Mouse (Mus musculus): ENCODE measurements around the gene Ocel1. TPM values are rescaled to one million over a fixed set of nuclear protein-coding genes. Genes with fewer than 3 reads are reported as not detected.

The Ocel1 gene
- polyA plus RNA-seq, 1 experiment from 2014 or later, result 5.3 TPM

DNA sequence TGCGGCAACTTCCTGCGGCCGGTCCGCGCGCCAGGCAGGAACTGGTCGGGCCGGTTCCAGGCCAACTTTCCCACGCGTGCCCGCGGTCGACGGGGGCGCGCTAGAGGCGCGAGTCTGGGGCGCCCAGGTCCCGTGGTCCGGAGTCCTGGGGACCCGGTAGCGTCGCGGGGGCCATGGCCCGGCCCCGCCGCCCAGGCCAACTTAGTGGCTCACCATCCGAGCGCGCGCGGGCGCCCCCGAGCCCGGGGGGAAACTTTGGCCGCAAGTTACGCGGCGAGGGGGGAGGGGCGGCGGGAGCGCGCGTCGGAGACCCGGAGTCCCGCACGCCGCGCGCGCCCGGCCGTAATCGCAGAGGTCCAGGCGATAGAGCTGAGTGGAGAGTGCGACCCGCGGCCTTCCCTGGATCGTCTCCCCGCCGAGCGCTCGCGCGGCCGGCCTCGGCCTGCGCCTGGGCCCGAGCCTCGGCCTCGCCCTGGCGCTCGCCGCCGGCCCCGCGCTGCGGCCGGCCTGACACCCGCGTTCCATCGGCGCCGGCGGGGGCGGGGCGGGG is 10.4 kb downstream of the Ocel1 start, which contains the start of gene Nr2f6:
Gene Nr2f6, minus strand, starts transcription at position 540 of the 550 bp plus-strand sequence.
- H3K36me3 ChIP-seq, result 0 out of 2 replicates have a peak, but pooled peaks cover 7% of the 10 kb centered on the region
- no peaks in the 10 kb centered on the region for H3K9me3 ChIP-seq
- H3K27me3 ChIP-seq, result peaks cover 16% of the 10 kb centered on the region; the same call in 1 of the 2 replicates
- peak within 1 kb of the TSS; percentile 75 for H3K4me3 ChIP-seq (replicated peaks)
- under 1% methylated on average over 58 of the region's 89 CpGs for WGBS
- H3K4me1 ChIP-seq (replicated peaks), result peaks cover 56% of the 10 kb centered on the region
- peak within 1 kb of the TSS; percentile 81 for H3K9ac ChIP-seq (replicated peaks)
- H3K4me2 ChIP-seq (replicated peaks), result peak within 1 kb of the TSS; percentile 99
- peak; percentile 70 for ATAC-seq
- H3K27ac ChIP-seq, result peak within 1 kb of the TSS; percentile 94

DNA sequence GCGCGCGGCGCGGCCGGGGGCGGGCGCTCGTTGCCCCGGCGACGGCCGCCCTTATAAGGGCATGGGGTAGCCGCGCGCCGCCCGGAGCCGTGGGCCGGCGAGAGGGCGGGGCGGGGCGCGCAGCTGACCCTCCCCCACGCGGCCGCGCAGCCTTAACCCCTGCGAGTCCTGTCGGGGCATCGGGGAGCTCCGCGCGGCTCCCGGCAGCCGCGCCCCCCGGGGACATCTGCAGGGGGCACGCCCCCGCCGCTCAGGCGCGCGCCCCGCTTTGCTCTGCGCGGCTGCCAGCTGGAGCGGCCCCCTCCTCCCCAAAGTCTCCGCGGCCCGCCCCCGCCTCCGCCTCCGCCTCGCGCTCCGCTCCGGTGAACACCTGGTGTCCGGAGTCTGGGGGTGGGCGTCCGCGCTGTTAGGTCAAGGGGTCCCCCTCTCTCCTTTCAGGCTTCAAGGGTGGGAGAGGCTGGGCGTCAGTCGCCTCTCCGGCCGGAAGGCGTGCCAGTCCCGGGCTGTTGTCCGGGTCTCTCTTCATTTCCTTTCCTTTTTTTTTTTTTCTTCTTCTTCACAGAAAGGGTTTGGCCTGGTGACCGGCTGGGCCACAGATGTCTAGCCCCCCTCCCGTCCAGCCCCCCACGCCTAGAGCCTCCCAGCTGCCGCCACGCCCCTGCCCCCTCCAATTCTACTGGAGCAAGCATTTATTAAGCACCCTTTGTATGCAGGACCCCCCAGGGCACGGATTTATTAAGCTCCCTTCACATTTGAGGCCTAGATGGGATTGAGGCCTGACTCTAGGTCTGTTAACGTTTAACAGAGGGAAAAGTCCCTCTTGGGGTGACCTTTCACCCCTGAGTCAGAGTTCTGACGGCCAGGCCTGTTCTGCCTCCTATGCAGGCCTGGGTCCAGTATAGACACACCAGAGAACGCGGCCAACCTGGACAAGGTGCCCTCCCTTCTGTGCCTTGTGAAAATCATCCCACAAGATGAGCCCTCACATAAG is 11.2 kb downstream of the Ocel1 start:
- peak overlapping the region; percentile 81 for H3K9ac ChIP-seq (replicated peaks)
- peak; percentile 82 for ATAC-seq
- peak overlapping the region; percentile 75 for H3K4me3 ChIP-seq (replicated peaks)
- H3K4me1 ChIP-seq (replicated peaks), result peaks cover 50% of the 10 kb centered on the region
- peak overlapping the region; percentile 99 for H3K4me2 ChIP-seq (replicated peaks)
- 0 out of 2 replicates have a peak, but pooled peaks cover 7% of the 10 kb centered on the region for H3K36me3 ChIP-seq
- H3K27ac ChIP-seq, result peak overlapping the region; percentile 94
- H3K27me3 ChIP-seq, result peaks cover 8% of the 10 kb centered on the region; the same call in 1 of the 2 replicates
- WGBS, result 1% methylated on average over 60 of the region's 80 CpGs
- H3K9me3 ChIP-seq, result no peaks in the 10 kb centered on the region

DNA sequence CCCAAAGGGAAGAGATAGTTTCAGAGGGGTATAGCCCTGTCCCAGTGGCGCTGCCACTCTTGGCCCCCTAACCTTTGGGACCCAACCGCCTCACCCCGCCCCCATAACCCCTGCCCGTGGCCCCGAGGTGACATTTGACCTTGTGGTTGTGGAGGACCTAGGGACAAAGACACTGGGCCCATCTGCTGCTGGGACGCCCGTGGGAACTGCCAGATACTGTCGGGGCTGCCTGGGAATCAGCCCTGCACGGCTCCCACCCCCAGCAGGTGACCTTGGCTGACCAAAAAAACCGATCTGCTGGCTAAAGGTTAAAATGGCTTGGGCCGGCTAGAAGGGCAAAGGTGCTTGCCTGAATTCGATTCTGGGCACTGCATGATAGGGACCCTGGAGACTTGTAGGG is 12.3 kb downstream of the Ocel1 start:
- Histone ChIP-seq H3K9ac (replicated peaks) (0 out of 2 replicates have a peak overlapping the region, but pooled peaks have one; percentile 0), H3K27me3 (no peaks in the 10 kb centered on the region), H3K36me3 (no peaks in the 10 kb centered on the region), H3K9me3 (no peaks in the 10 kb centered on the region), H3K4me1 (replicated peaks) (peaks cover 49% of the 10 kb centered on the region), H3K4me3 (replicated peaks) (no peak overlapping the region), H3K27ac (no peak overlapping the region), H3K4me2 (replicated peaks) (no peak overlapping the region)
- no peak for ATAC-seq
- 11% methylated on average over 12 of the region's 12 CpGs for whole genome bisulfite sequencing

DNA sequence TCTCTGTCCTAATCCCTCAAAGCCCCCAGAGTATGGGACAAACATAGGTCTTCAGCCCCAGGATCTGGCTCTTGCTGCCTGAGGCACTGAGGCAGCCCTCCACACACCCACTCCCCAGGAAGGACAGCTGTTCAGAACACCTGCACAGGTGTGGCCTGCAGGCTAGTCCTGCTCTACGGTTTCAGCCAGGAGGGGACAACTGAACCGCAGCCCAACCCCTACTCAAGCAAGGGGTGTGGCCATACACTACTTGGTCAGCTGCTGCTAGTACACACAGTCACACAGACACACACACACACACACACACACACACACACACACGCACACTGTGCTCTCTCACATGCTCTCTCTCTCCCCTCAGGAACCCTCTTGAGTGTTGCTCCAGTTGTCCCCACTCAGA is 12.8 kb downstream of the Ocel1 start:
- H3K27ac ChIP-seq, result no peak overlapping the region
- 0 out of 2 replicates have a peak overlapping the region, but pooled peaks have one; percentile 0 for H3K9ac ChIP-seq (replicated peaks)
- H3K36me3 ChIP-seq, result no peaks in the 10 kb centered on the region
- ATAC-seq, result no peak
- H3K27me3 ChIP-seq, result no peaks in the 10 kb centered on the region; the same call in 1 of the 2 replicates
- no peak overlapping the region for H3K4me3 ChIP-seq (replicated peaks)
- H3K4me2 ChIP-seq (replicated peaks), result no peak overlapping the region
- H3K4me1 ChIP-seq (replicated peaks), result peaks cover 44% of the 10 kb centered on the region
- WGBS, result 49% methylated on average over 3 of the region's 3 CpGs
- H3K9me3 ChIP-seq, result no peaks in the 10 kb centered on the region

DNA sequence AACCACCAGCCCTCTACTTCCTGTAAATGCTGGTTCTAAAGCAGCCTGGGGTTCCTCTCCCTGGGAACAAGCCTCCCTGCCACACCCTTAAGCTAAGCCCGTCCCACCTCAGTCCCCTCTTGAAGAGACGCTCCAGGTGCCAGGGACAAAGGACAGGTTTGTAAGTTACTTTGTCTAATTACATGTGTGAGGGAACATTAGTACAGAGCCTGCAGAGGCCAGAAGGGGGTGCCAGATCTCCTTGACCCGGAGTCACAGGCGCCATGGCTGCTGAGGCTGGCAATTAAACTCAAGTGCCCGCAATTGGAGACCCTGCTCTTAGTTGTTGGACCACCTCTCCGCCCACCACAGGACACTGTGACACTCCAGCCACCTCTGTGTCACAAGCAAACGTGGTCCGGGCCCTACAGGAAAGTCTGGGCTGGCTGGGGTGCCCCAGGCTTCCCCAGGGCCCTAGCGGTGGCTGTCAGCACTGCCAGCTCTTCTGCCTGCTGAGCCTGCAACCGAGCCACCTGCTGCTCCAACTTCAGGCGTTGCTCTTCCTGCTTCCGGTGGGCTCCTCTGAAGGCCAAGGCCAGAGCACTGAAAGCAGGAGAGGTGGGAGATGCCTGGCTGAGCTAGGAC is 14.2 kb downstream of the Ocel1 start:
- no peak for ATAC-seq
- H3K9me3 ChIP-seq, result no peaks in the 10 kb centered on the region
- no peak overlapping the region for H3K27ac ChIP-seq
- no peaks in the 10 kb centered on the region for H3K36me3 ChIP-seq
- H3K27me3 ChIP-seq, result no peaks in the 10 kb centered on the region; the same call in 1 of the 2 replicates
- no peak overlapping the region for H3K9ac ChIP-seq (replicated peaks)
- WGBS, result 70% methylated on average over 12 of the region's 12 CpGs
- H3K4me3 ChIP-seq (replicated peaks), result no peak overlapping the region
- H3K4me1 ChIP-seq (replicated peaks), result peaks cover 29% of the 10 kb centered on the region
- H3K4me2 ChIP-seq (replicated peaks), result no peak overlapping the region

DNA sequence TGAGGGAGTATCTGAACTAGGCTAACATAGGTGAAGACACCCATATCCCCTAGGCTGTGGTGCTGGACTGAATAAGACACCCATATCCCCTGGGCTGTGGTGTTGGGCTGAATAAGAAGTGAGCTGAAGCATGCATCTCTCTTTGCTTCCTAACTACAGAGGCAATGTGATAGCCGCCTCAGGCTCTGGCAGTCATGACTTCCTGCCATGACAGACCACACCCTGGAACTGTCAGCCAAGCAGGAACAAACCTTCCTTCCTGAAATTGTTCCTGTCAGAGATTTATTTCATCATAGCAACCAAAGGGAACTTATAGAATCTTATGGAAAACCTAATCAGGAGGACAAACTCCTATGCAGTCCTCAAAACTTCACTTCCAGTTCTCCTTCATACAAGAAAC is 17.2 kb downstream of the Ocel1 start:
- ATAC-seq, result no peak
- H3K9me3 ChIP-seq, result no peaks in the 10 kb centered on the region

DNA sequence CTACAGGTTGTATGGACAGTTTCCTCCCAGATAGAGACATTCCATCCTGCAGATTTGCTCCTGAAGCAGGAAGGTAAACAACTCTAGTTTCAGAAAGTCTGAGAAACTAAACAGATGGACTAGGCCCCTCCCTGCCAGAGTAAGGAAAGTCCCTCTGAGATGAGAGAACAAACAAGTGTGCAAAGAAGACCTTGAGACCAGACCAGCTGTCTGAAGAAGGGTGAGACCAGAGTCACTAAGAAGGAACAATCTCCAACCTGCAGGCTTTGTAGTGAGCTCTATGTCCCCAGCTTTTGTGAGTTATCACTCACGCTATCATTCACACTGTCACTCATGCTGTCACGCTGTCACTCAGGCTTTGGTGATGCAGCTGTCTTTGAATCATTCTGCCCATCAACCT is 20.6 kb downstream of the Ocel1 start:
- WGBS, result 89% methylated on average over 2 of the region's 2 CpGs
- no peak for ATAC-seq
- Histone ChIP-seq H3K9me3 (no peaks in the 10 kb centered on the region), H3K9ac (replicated peaks) (no peak overlapping the region), H3K36me3 (no peaks in the 10 kb centered on the region), H3K4me2 (replicated peaks) (no peak overlapping the region), H3K4me1 (replicated peaks) (peaks cover 5% of the 10 kb centered on the region), H3K4me3 (replicated peaks) (no peak overlapping the region), H3K27me3 (no peaks in the 10 kb centered on the region; the same call in 1 of the 2 replicates), H3K27ac (no peak overlapping the region)

More for the DNA sequence above, 17.2 kb downstream of the Ocel1 start:
- no peaks in the 10 kb centered on the region for H3K36me3 ChIP-seq
- peaks cover 5% of the 10 kb centered on the region for H3K4me1 ChIP-seq (replicated peaks)
- no peak overlapping the region for H3K27ac ChIP-seq
- H3K4me3 ChIP-seq (replicated peaks), result no peak overlapping the region
- H3K27me3 ChIP-seq, result no peaks in the 10 kb centered on the region; the same call in 1 of the 2 replicates
- WGBS, result 88% methylated on average over 1 of the region's 1 CpGs
- no peak overlapping the region for H3K9ac ChIP-seq (replicated peaks)
- H3K4me2 ChIP-seq (replicated peaks), result no peak overlapping the region

DNA sequence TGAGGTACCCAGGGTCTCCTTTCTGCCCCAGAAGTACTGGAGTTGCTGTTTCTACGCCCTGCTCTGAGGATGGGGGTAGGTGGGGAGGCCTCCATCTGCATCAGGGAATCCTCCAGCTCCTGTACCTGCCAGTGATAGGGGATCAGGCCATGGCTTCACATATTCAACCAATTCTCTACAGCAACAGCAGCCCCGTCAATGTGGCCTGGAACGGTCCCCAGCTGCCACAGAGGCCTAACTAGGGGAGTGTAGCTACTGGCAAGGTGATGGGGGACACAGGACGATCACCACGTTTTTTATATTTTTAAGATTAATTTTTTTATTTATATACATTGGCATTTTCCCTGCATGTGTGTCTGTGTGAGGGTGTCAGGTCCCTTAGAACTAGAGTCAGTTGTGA is 21.3 kb downstream of the Ocel1 start:
- Histone ChIP-seq H3K27ac (no peak overlapping the region), H3K27me3 (no peaks in the 10 kb centered on the region; the same call in 1 of the 2 replicates), H3K9ac (replicated peaks) (no peak overlapping the region), H3K9me3 (no peaks in the 10 kb centered on the region), H3K36me3 (no peaks in the 10 kb centered on the region), H3K4me3 (replicated peaks) (no peak overlapping the region), H3K4me2 (replicated peaks) (no peak overlapping the region), H3K4me1 (replicated peaks) (peaks cover 8% of the 10 kb centered on the region)
- no peak for ATAC-seq
- WGBS, result 78% methylated on average over 5 of the region's 5 CpGs

DNA sequence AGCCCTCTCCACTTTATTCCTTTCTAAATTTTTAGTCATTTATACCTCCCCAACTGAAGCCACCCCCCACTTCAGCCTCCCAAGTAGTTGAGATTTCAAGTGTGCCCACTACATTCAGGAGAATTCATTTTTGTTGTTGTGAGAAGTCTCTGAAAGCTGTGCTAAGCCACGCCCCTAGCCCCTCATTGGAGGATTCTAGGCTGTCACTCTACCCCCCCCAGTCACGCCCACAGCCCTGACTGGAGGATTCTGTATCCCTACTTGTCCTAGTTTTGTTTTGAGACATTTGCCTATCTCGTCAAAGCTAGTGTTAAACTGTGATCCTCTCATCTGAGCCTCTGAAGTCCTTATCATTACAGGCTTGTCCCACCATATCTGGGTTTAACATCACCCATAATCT is 21.8 kb downstream of the Ocel1 start:
- Histone ChIP-seq H3K9ac (replicated peaks) (no peak overlapping the region), H3K4me1 (replicated peaks) (peaks cover 13% of the 10 kb centered on the region), H3K36me3 (no peaks in the 10 kb centered on the region), H3K27ac (no peak overlapping the region), H3K9me3 (no peaks in the 10 kb centered on the region), H3K4me2 (replicated peaks) (0 out of 2 replicates have a peak overlapping the region, but pooled peaks have one; percentile 15), H3K4me3 (replicated peaks) (no peak overlapping the region), H3K27me3 (no peaks in the 10 kb centered on the region; the same call in 1 of the 2 replicates)
- 8% methylated on average over 3 of the region's 3 CpGs for WGBS
- ATAC-seq, result no peak

DNA sequence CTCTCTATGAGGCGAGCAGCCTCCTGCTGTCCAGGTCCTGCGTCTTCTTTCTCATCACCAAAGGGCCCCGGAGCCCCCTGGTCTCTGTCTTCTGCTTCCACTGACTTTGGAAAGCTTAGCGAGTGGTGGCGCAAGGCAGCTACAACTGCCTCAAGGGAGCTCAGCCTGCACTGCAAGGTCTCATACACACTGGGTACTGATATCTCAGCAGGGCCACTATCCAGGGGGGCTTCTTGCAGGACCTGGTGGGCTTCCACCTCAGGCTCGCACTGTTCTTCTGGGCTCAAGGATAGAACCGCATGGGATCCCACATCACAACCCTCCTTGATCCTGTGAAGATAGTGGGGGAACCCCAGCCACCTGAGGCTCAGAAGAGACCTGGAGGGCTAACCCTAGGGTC is 23.4 kb downstream of the Ocel1 start:
- H3K4me1 ChIP-seq (replicated peaks), result peaks cover 14% of the 10 kb centered on the region
- H3K27me3 ChIP-seq, result no peaks in the 10 kb centered on the region
- 83% methylated on average over 7 of the region's 7 CpGs for WGBS
- no peak for ATAC-seq
- H3K9ac ChIP-seq (replicated peaks), result no peak overlapping the region
- no peaks in the 10 kb centered on the region for H3K9me3 ChIP-seq
- no peak overlapping the region for H3K4me2 ChIP-seq (replicated peaks)
- H3K4me3 ChIP-seq (replicated peaks), result no peak overlapping the region
- H3K27ac ChIP-seq, result no peak overlapping the region
- H3K36me3 ChIP-seq, result peaks cover 12% of the 10 kb centered on the region

DNA sequence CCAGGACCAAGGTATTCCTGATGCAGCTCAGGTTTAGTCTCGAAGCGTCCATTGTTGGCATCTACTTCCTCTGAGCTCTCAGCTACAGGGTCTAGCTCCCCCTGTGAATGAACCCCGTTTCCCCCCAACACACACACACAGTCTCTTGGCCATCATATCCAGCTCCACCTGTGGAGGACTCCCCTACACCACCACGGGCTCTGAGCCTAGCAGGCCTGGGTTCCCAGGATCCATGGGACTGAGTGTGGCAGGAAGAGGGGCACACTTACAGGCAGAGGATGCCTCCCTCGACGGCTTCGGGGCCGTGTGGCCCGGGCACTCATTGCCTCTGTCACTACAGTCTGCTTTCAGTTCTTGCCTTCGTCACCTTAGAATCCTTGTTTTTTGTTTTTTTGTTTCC is 24.0 kb downstream of the Ocel1 start:
- Histone ChIP-seq H3K36me3 (peaks cover 17% of the 10 kb centered on the region), H3K4me1 (replicated peaks) (peaks cover 14% of the 10 kb centered on the region), H3K9ac (replicated peaks) (no peak overlapping the region), H3K9me3 (no peaks in the 10 kb centered on the region), H3K4me3 (replicated peaks) (no peak overlapping the region), H3K27ac (no peak overlapping the region), H3K27me3 (no peaks in the 10 kb centered on the region), H3K4me2 (replicated peaks) (no peak overlapping the region)
- ATAC-seq, result no peak
- 81% methylated on average over 10 of the region's 10 CpGs for WGBS

Data from midbrain, embryonic 13.5 days (tissue).